9 mouse cellular contexts compared by ENCODE assay signal in genomic region chr11:109622518-109623037, GRCm38 (mm10). TPM values are rescaled to one million over a fixed set of nuclear protein-coding genes. Genes with fewer than 3 reads are reported as not detected.
DNase-seq lines count a peak whose midpoint lies in the region; ATAC-seq lines count a peak whose summit lies in the region.
"Had no signal": no experiment of that assay in that cellular context is flagged by ENCODE, and none has a peak within 500 bp of the region (broad histone marks: within the 10 kb centered on the region; RNA-seq: fewer than 3 reads in every experiment).

No protein-coding gene starts in this region.

- peaks cover 55% of the 10 kb centered on the region for H3K4me1 ChIP-seq in megakaryocyte, embryonic 14.5 days
- H3K4me1 ChIP-seq in embryonic facial prominence, embryonic 12.5 days = peaks cover 16% of the 10 kb centered on the region
- peaks cover 37% of the 10 kb centered on the region for H3K4me1 ChIP-seq in liver, embryonic 13.5 days (replicated peaks)
- peaks cover 11% of the 10 kb centered on the region for H3K4me1 ChIP-seq in forebrain, embryonic 10.5 days

- peak overlapping the region; percentile 42 for H3K4me2 ChIP-seq in embryonic facial prominence, embryonic 12.5 days (replicated peaks)
- H3K4me2 ChIP-seq in liver, embryonic 13.5 days = peak overlapping the region; percentile 61

- no peaks in the 10 kb centered on the region for H3K27me3 ChIP-seq in megakaryocyte, embryonic 14.5 days (replicated peaks)
- no peaks in the 10 kb centered on the region for H3K27me3 ChIP-seq in embryonic facial prominence, embryonic 12.5 days
- no peaks in the 10 kb centered on the region for H3K27me3 ChIP-seq in liver, embryonic 13.5 days
- H3K27me3 ChIP-seq in forebrain, embryonic 10.5 days (ENCODE audit: poor library complexity, severe bottlenecking) = peaks cover 4% of the 10 kb centered on the region; the same call in 1 of the 2 replicates

- DNase-seq in induced T-regulatory cell, adult 2 months (ENCODE audit: low read depth) = peak; percentile 42
- no peak for DNase-seq in liver, embryonic 13.5 days
- no peak for DNase-seq in layer of hippocampus, adult 11-12 months (ENCODE audit: low spot score)
- DNase-seq in forebrain, embryonic 10.5 days (ENCODE audit: extremely low spot score, low spot score) = no peak
- no peak for DNase-seq in urinary bladder, postnatal 25 days (ENCODE audit: low spot score)

- H3K9me3 ChIP-seq in megakaryocyte, embryonic 14.5 days = peaks cover 15% of the 10 kb centered on the region
- no peaks in the 10 kb centered on the region for H3K9me3 ChIP-seq in embryonic facial prominence, embryonic 12.5 days
- no peaks in the 10 kb centered on the region for H3K9me3 ChIP-seq in liver, embryonic 13.5 days (replicated peaks)
- H3K9me3 ChIP-seq in forebrain, embryonic 10.5 days = no peaks in the 10 kb centered on the region

- no peak overlapping the region for H3K27ac ChIP-seq in embryonic facial prominence, embryonic 12.5 days
- no peak overlapping the region for H3K27ac ChIP-seq in liver, embryonic 13.5 days
- H3K27ac ChIP-seq in forebrain, embryonic 10.5 days = no peak overlapping the region
- H3K27ac ChIP-seq: macrophage had no signal

- H3K9ac ChIP-seq in embryonic facial prominence, embryonic 12.5 days = no peak overlapping the region
- peak overlapping the region; percentile 22; the same call in 1 of the 2 replicates for H3K9ac ChIP-seq in liver, embryonic 13.5 days

- no peaks in the 10 kb centered on the region for H3K36me3 ChIP-seq in megakaryocyte, embryonic 14.5 days (replicated peaks; ENCODE audit: low read length)
- no peaks in the 10 kb centered on the region for H3K36me3 ChIP-seq in embryonic facial prominence, embryonic 12.5 days
- H3K36me3 ChIP-seq in liver, embryonic 13.5 days = no peaks in the 10 kb centered on the region
- H3K36me3 ChIP-seq in forebrain, embryonic 10.5 days (replicated peaks) = no peaks in the 10 kb centered on the region

- WGBS in embryonic facial prominence, embryonic 12.5 days = 20% methylated on average over 15 of the region's 15 CpGs
- 16% methylated on average over 15 of the region's 15 CpGs for WGBS in liver, embryonic 13.5 days (ENCODE audit: insufficient replicate concordance)
- WGBS in forebrain, embryonic 10.5 days = 56% methylated on average over 15 of the region's 15 CpGs

- ATAC-seq in megakaryocyte, adult 5-6 weeks (ENCODE audit: poor library complexity, severe bottlenecking) = no peak
- ATAC-seq in embryonic facial prominence, embryonic 12.5 days (ENCODE audit: insufficient number of reproducible peaks, insufficient read depth, low FRiP score, low TSS enrichment) = peak; percentile 64
- ATAC-seq in liver, embryonic 13.5 days (ENCODE audit: low read depth) = 0 out of 2 replicates have a peak, but pooled peaks have one; percentile 39

- H3K4me3 ChIP-seq in megakaryocyte, embryonic 14.5 days (replicated peaks) = peak overlapping the region; percentile 33
- H3K4me3 ChIP-seq in embryonic facial prominence, embryonic 12.5 days = no peak overlapping the region
- peak overlapping the region; percentile 26 for H3K4me3 ChIP-seq in liver, embryonic 13.5 days (replicated peaks)
- no peak overlapping the region for H3K4me3 ChIP-seq in forebrain, embryonic 10.5 days

RNA-seq across cellular contexts. Expression of gene Wipi1, which starts 10.8 kb away (rescaled TPM):
- polyA plus RNA-seq in megakaryocyte, embryonic 14.5 days (2012; ENCODE audit: insufficient read depth, low replicate concordance) = 21.3 and 44.1 TPM in 2 replicates
- 13.8 and 14.2 TPM in 2 replicates for total RNA-seq in megakaryocyte, adult 5-6 weeks (2015)
- total RNA-seq in megakaryocyte, adult 5-6 weeks (2017) = 7.6 and 10.0 TPM in 2 replicates
- polyA plus RNA-seq in embryonic facial prominence, embryonic 12.5 days (2016; fragmentation: Nextera tagmentation; extraction: Ambion mirVana) = 38.6 and 43.0 TPM in 2 replicates
- 28.3 and 29.1 TPM in 2 replicates for polyA plus RNA-seq in liver, embryonic 13.5 days (2015; fragmentation: Nextera tagmentation; extraction: Ambion mirVana)
- polyA plus RNA-seq in forebrain, embryonic 10.5 days (2016; fragmentation: Nextera tagmentation; extraction: Ambion mirVana) = 15.7 and 18.4 TPM in 2 replicates

RNA-seq across cellular contexts. Expression of gene Prkar1a, which starts 26.6 kb away (rescaled TPM):
- polyA plus RNA-seq in megakaryocyte, embryonic 14.5 days (2012; ENCODE audit: insufficient read depth, low replicate concordance) = 69.4 and 141 TPM in 2 replicates
- total RNA-seq in megakaryocyte, adult 5-6 weeks (2015) = 96.1 and 98.1 TPM in 2 replicates
- 62.7 and 77.9 TPM in 2 replicates for total RNA-seq in megakaryocyte, adult 5-6 weeks (2017)
- 375 and 392 TPM in 2 replicates for polyA plus RNA-seq in embryonic facial prominence, embryonic 12.5 days (2016; fragmentation: Nextera tagmentation; extraction: Ambion mirVana)
- 126 and 148 TPM in 2 replicates for polyA plus RNA-seq in liver, embryonic 13.5 days (2015; fragmentation: Nextera tagmentation; extraction: Ambion mirVana)
- 300 TPM in 2 replicates for polyA plus RNA-seq in forebrain, embryonic 10.5 days (2016; fragmentation: Nextera tagmentation; extraction: Ambion mirVana)

Comparison
In these comparisons a context has a peak if more than half of its experiments do, and no peak if none do; other contexts are left out.
1. H3K4me3 ChIP-seq: peak in megakaryocyte, embryonic 14.5 days (single experiment) and liver, embryonic 13.5 days (single experiment); none in embryonic facial prominence, embryonic 12.5 days (single experiment) and forebrain, embryonic 10.5 days (single experiment).